Mouse (Mus musculus) lung, adult 2 months (tissue): ENCODE data around the gene Tmigd3.

Experiments
- CTCF ChIP-seq: fragments of 200-500 bp; IDR thresholded peaks from 2 replicates; pipeline ENCODE4 v1.5.1; 2011; ENCODE audit warnings: mild to moderate bottlenecking, low read length, control low read depth; ENCODE audit not compliant: insufficient read depth
- POLR2A ChIP-seq: fragments of 200-500 bp; IDR thresholded peaks from 2 replicates; pipeline ENCODE4 v1.6.1; 2011; ENCODE audit warnings: low read depth, mild to moderate bottlenecking, control low read depth, low read length, borderline replicate concordance; ENCODE audit errors: extremely low read depth

DNA sequence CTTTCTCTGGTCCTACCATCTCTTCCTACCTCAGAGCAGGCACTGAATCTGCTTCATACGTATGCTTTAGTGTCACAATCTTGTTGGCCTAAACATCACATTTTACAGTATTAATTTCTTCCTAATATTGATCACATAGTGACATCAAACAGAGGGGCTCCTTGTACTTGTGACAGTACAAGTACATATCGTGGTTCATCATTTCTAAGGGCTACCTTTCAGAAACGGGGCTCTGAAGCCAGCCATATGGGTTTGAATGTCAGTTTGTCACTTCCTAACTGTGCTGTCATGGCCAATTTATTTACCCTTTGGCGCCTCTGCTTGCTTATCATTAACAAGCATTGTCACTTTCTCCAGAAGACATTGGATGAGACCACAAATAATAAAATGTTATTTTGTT is 30.8 kb downstream of the Tmigd3 start:
- TF ChIP-seq POLR2A, result no peak
- no peak for TF ChIP-seq CTCF
